Mouse (Mus musculus): ENCODE results near the gene Trh.

Gene Trh

GRCm38 (mm10) chr6:92224981-92225380, 19.5 kb downstream of the Trh start:
- no peak for DNase-seq (ENCODE audit: low spot score in 2 of 2)

- no peak for DNase-seq (ENCODE audit: low spot score in 2 of 2)
Observed at GRCm38 (mm10) chr6:92222021-92222420, 22.4 kb downstream of the Trh start.

GRCm38 (mm10) chr6:92221604-92222003, 22.8 kb downstream of the Trh start:
- DNase-seq (ENCODE audit: low spot score in 2 of 2) = no peak

- DNase-seq (ENCODE audit: low spot score in 2 of 2) = peak; percentile 15 to 17
Observed at GRCm38 (mm10) chr6:92219445-92219844, 25.0 kb downstream of the Trh start.

- peak; percentile 92 to 93 for DNase-seq (ENCODE audit: low spot score in 2 of 2)
Observed at GRCm38 (mm10) chr6:92214773-92215449, 29.5 kb downstream of the Trh start, which contains the start of gene Rbsn. Gene Rbsn, minus strand, starts transcription at chr6:92214925.

GRCm38 (mm10) chr6:92214055-92214772, 30.2 kb downstream of the Trh start:
- DNase-seq (ENCODE audit: low spot score in 2 of 2) = no peak

GRCm38 (mm10) chr6:92199414-92199813, 45.0 kb downstream of the Trh start:
- DNase-seq (ENCODE audit: low spot score in 2 of 2) = no peak
